Mouse (Mus musculus): ENCODE data around the gene Brd2. TPM values are rescaled to one million over a fixed set of nuclear protein-coding genes. Genes with fewer than 3 reads are reported as not detected.
"Not testable (repeated sequence)": the region's sequence is repeated elsewhere in the genome, so short reads cannot be mapped to it uniquely, and the experiment has no call there.

Gene Brd2
- polyA plus RNA-seq (2016; fragmentation: Nextera tagmentation; extraction: Ambion mirVana) = 129 and 134 TPM in 2 replicates

GRCm38 (mm10) chr17:34122188-34122984 lies at the start of gene Brd2:
Brd2 (minus strand) TSS chr17:34122634.
- under 1% methylated on average over 75 of the region's 75 CpGs for WGBS
- H3K27ac ChIP-seq = peak within 1 kb of the TSS; percentile 100

GRCm38 (mm10) chr17:34170877-34171498 lies 48.6 kb upstream of the Brd2 start:
- Histone ChIP-seq H3K27me3 (peaks cover 10% of the 10 kb centered on the region), H3K9ac (replicated peaks) (no peak overlapping the region), H3K36me3 (no peaks in the 10 kb centered on the region), H3K9me3 (peaks cover 7% of the 10 kb centered on the region; the same call in 1 of the 2 replicates), H3K4me2 (no peak overlapping the region), H3K27ac (no peak overlapping the region), H3K4me3 (replicated peaks) (no peak overlapping the region), H3K4me1 (replicated peaks) (no peaks in the 10 kb centered on the region)
- 41% methylated on average over 13 of the region's 13 CpGs for WGBS
- no peak for ATAC-seq (ENCODE audit: insufficient number of reproducible peaks, insufficient read depth, low FRiP score, low TSS enrichment, low read depth)

More at GRCm38 (mm10) chr17:34122188-34122984, at the start of gene Brd2:
- peak within 1 kb of the TSS; percentile 99 for H3K9ac ChIP-seq (replicated peaks)
- peak; percentile 28 for ATAC-seq (ENCODE audit: insufficient number of reproducible peaks, insufficient read depth, low FRiP score, low TSS enrichment, low read depth)
- H3K9me3 ChIP-seq = no peaks in the 10 kb centered on the region
- peak within 1 kb of the TSS; percentile 74 for H3K4me2 ChIP-seq
- H3K36me3 ChIP-seq = peaks cover 15% of the 10 kb centered on the region
- H3K4me3 ChIP-seq (replicated peaks) = peak within 1 kb of the TSS; percentile 99
- no peaks in the 10 kb centered on the region for H3K27me3 ChIP-seq
- peaks cover 24% of the 10 kb centered on the region for H3K4me1 ChIP-seq (replicated peaks)

- no peak overlapping the region for H3K27ac ChIP-seq
- H3K27me3 ChIP-seq = peaks cover 10% of the 10 kb centered on the region
- ATAC-seq (ENCODE audit: insufficient number of reproducible peaks, insufficient read depth, low FRiP score, low TSS enrichment, low read depth) = no peak
- no peak overlapping the region for H3K4me3 ChIP-seq (replicated peaks)
- H3K9ac ChIP-seq (replicated peaks) = no peak overlapping the region
- peaks cover 9% of the 10 kb centered on the region; the same call in 1 of the 2 replicates for H3K9me3 ChIP-seq
- WGBS = 34% methylated on average over 4 of the region's 4 CpGs
- no peak overlapping the region for H3K4me2 ChIP-seq
- no peaks in the 10 kb centered on the region for H3K4me1 ChIP-seq (replicated peaks)
- no peaks in the 10 kb centered on the region for H3K36me3 ChIP-seq
Measured at GRCm38 (mm10) chr17:34170487-34170876, 48.0 kb upstream of the Brd2 start.

DNA sequence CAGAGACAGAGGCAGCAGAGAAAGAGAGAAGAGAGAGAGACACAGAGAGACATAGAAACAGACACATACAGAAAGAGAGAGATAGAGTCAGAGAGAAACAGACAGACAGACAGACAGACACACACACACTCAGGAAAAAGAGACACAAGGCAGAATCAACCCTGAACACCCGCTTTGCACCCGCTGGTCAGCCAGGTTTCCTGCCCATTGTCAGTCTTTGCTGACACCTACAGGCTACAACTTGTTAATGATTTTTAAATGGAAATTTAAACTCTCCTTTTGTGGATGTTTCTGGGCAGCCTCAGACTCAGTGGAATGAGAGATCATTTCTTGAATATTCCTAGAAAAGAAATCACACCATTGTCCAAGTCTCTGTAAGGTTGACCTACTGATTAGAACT lies 46.8 kb upstream of the Brd2 start:
- no peak overlapping the region for H3K4me3 ChIP-seq (replicated peaks)
- WGBS = 8% methylated on average over 2 of the region's 2 CpGs
- no peaks in the 10 kb centered on the region for H3K36me3 ChIP-seq
- peaks cover 12% of the 10 kb centered on the region for H3K27me3 ChIP-seq
- ATAC-seq (ENCODE audit: insufficient number of reproducible peaks, insufficient read depth, low FRiP score, low TSS enrichment, low read depth) = no peak
- H3K9me3 ChIP-seq = peaks cover 11% of the 10 kb centered on the region; the same call in 1 of the 2 replicates
- H3K4me2 ChIP-seq = no peak overlapping the region
- no peak overlapping the region for H3K27ac ChIP-seq
- no peaks in the 10 kb centered on the region for H3K4me1 ChIP-seq (replicated peaks)
- no peak overlapping the region for H3K9ac ChIP-seq (replicated peaks)

DNA sequence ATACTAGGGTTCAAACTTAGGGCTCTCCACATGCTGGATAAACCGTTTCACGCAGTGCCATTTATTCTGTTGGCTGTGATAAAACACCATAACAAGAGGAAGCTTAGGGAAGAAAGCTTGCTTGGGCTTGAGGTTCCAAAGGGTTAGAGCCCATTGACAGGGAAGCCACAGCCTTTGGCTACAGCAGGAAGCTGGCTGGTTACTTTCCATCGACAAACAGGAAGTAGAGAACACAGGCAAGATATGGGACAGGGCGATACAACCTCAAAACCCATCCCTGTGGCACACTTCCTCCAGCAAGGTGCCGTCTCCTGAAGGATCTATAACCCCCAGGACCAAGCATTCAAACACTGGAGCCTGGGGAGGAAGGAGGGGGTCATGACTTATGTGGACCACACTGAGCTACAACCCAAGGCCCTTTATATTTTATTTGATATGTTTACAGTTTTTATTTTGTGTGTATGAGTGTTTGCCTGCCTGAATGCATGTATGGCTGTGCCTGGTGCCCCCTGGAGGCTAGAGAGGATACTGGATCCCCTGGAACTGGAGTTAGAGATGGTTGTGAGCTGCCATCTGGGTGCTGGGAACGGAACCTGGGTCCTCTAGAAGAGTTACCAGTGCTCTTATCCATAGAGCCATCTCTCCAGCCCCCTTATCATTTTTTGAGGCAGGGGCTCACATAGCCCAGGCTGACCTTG lies 42.7 kb upstream of the Brd2 start:
- H3K4me3 ChIP-seq (replicated peaks) = no peak overlapping the region
- H3K9ac ChIP-seq (replicated peaks) = no peak overlapping the region
- WGBS = 80% methylated on average over 6 of the region's 6 CpGs
- H3K27me3 ChIP-seq = peaks cover 15% of the 10 kb centered on the region
- H3K9me3 ChIP-seq = 0 out of 2 replicates have a peak, but pooled peaks cover 4% of the 10 kb centered on the region
- no peaks in the 10 kb centered on the region for H3K4me1 ChIP-seq (replicated peaks)
- H3K36me3 ChIP-seq = no peaks in the 10 kb centered on the region
- no peak for ATAC-seq (ENCODE audit: insufficient number of reproducible peaks, insufficient read depth, low FRiP score, low TSS enrichment, low read depth)
- no peak overlapping the region for H3K27ac ChIP-seq
- no peak overlapping the region for H3K4me2 ChIP-seq

DNA sequence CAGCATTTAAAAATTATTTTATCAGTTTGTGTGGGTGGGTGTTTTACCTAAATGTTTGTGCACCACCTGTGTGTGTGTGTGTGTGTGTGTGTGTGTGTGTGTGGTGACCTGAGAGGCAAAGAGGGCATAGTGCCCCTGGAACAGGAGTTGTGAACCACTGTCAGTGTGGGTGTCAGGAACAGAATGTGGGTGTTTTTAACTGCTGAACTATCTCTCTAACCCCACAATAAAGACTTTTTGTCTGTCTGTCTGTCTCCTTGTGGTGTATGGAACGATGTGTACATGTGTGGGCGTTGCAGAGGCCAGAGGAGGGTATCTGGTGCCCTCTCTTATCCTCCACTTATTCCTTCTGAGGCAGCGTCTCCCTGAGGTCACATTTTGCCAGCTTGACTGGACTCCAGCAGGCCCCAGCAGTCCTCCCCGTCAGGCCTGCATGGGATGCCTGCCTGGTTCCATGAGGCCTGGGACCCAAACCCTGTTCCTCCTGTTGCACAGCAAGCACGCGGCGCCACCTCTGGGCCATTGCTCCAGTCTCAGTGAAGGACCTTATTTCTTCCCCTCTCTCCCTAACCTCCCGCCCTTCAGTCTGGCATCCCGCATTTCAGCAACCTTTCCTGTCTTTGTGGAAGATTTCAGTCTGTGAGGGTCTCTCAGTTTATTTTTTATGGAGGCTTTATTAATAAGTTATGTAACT lies 41.9 kb upstream of the Brd2 start:
- Histone ChIP-seq H3K27me3 (peaks cover 19% of the 10 kb centered on the region), H3K27ac (no peak overlapping the region), H3K9ac (replicated peaks) (no peak overlapping the region), H3K9me3 (0 out of 2 replicates have a peak, but pooled peaks cover 4% of the 10 kb centered on the region), H3K4me1 (replicated peaks) (no peaks in the 10 kb centered on the region), H3K4me2 (no peak overlapping the region), H3K4me3 (replicated peaks) (no peak overlapping the region), H3K36me3 (no peaks in the 10 kb centered on the region)
- ATAC-seq (ENCODE audit: insufficient number of reproducible peaks, insufficient read depth, low FRiP score, low TSS enrichment, low read depth) = no peak
- WGBS = 40% methylated on average over 9 of the region's 9 CpGs

DNA sequence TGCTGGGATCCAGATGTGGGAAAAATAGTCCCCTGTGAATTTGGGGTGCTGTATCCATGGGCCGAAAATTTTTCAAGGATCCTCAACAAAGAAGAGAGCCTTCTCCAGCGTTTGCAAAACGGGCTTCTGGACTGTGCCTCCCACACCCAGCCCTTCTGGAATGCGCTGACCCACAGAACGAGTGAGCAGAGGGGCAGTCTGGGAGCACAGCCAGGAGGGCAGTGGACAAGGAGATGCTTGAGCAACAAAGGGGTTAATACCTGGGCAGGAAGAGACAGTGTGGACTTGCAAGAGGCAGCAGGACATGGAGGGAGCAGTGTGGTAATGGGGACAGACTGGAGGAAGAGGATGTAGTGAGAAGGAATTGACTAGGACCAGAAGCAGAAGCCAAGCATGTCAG lies 33.1 kb upstream of the Brd2 start:
- no peak overlapping the region for H3K4me3 ChIP-seq (replicated peaks)
- 61% methylated on average over 5 of the region's 5 CpGs for WGBS

GRCm38 (mm10) chr17:34152923-34153322 lies 30.5 kb upstream of the Brd2 start, which contains the start of gene H2-DMb1:
H2-DMb1 (plus strand) TSS chr17:34153072.
- Histone ChIP-seq H3K4me2 (no peak within 1 kb of the TSS), H3K4me3 (replicated peaks) (no peak within 1 kb of the TSS), H3K9ac (replicated peaks) (no peak within 1 kb of the TSS), H3K36me3 (no peaks in the 10 kb centered on the region), H3K9me3 (no peaks in the 10 kb centered on the region), H3K27ac (no peak within 1 kb of the TSS), H3K27me3 (no peaks in the 10 kb centered on the region; the same call in 1 of the 2 replicates), H3K4me1 (replicated peaks) (no peaks in the 10 kb centered on the region)
- ATAC-seq (ENCODE audit: insufficient number of reproducible peaks, insufficient read depth, low FRiP score, low TSS enrichment, low read depth) = no peak
- WGBS = 52% methylated on average over 4 of the region's 4 CpGs

More for the DNA sequence above, 33.1 kb upstream of the Brd2 start:
- Histone ChIP-seq H3K9me3 (no peaks in the 10 kb centered on the region), H3K36me3 (no peaks in the 10 kb centered on the region), H3K4me1 (replicated peaks) (no peaks in the 10 kb centered on the region), H3K27ac (no peak overlapping the region), H3K27me3 (peaks cover 7% of the 10 kb centered on the region), H3K4me2 (no peak overlapping the region), H3K9ac (replicated peaks) (no peak overlapping the region)
- no peak for ATAC-seq (ENCODE audit: insufficient number of reproducible peaks, insufficient read depth, low FRiP score, low TSS enrichment, low read depth)

DNA sequence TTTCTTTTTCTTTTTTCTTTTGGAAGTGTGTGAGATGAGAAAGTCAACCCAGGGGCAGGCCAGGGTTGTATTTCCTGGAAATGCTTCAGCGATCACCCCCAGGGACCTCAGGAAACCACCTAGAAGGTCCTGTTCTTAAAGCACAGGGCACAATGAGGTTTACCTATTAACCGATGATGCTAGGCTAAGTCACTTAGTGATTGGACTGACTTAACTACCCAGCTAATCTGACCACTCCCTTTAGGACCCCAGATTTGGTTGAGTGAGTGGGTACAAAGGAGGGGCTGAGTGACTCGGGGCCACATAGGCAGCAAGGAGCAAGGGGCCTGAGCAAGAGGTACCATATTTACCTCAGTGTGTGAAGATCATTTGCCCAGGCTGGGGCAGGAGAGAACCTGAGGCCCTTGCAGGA lies 22.5 kb upstream of the Brd2 start:
- peaks cover 16% of the 10 kb centered on the region for H3K27me3 ChIP-seq
- no peak overlapping the region for H3K9ac ChIP-seq (replicated peaks)
- 83% methylated on average over 3 of the region's 3 CpGs for WGBS
- peaks cover 14% of the 10 kb centered on the region for H3K4me1 ChIP-seq (replicated peaks)
- H3K9me3 ChIP-seq = no peaks in the 10 kb centered on the region
- H3K27ac ChIP-seq = no peak overlapping the region
- no peak overlapping the region for H3K4me2 ChIP-seq
- no peak overlapping the region for H3K4me3 ChIP-seq (replicated peaks)
- no peaks in the 10 kb centered on the region for H3K36me3 ChIP-seq
- ATAC-seq (ENCODE audit: insufficient number of reproducible peaks, insufficient read depth, low FRiP score, low TSS enrichment, low read depth) = no peak

DNA sequence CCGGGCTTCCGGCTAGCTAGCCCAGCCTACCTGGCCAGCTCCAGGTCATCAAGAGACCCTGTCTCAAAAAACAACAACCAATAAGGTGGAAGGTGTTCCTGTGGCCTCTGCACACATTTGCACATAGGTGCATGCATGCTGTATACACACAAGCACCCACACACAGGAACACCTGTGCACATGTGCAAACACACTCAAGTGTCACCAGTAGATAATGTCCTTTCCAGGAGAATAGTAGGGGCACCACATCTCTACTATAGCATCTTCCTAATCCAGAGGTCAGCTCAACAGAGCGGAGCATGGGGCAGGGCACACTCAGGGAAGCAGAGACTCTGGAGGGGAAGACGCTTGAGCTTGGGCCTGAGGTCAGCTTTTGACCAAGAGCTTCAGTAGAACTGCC lies 21.8 kb upstream of the Brd2 start:
- peaks cover 17% of the 10 kb centered on the region for H3K4me1 ChIP-seq (replicated peaks)
- 85% methylated on average over 4 of the region's 4 CpGs for WGBS
- not testable (repeated sequence) for ATAC-seq (ENCODE audit: insufficient number of reproducible peaks, insufficient read depth, low FRiP score, low TSS enrichment, low read depth); H3K9me3 ChIP-seq; H3K4me2 ChIP-seq; H3K36me3 ChIP-seq; H3K9ac ChIP-seq (replicated peaks); H3K4me3 ChIP-seq (replicated peaks); H3K27ac ChIP-seq
- H3K27me3 ChIP-seq = peaks cover 24% of the 10 kb centered on the region
